Mouse (Mus musculus): Measurements from ENCODE around the gene Cst7. TPM values are rescaled to one million over a fixed set of nuclear protein-coding genes. Genes with fewer than 3 reads are reported as not detected.

The Cst7 gene
- polyA plus RNA-seq, 1 experiment from 2014 or later = 0.28 TPM

Other genes with a start within 250 kb of the Cst7 start
- 1.2 and 1.6 TPM in 2 replicates for gene Gm10130, start 246.7 kb upstream of the Cst7 start, polyA plus RNA-seq (2015; fragmentation: Nextera tagmentation; extraction: Ambion mirVana)
- 13.3 and 14.9 TPM in 2 replicates for gene 3300002I08Rik, start 207.7 kb upstream of the Cst7 start, polyA plus RNA-seq (2015; fragmentation: Nextera tagmentation; extraction: Ambion mirVana)
- gene Zfp442, start 118.9 kb upstream of the Cst7 start, polyA plus RNA-seq (2015; fragmentation: Nextera tagmentation; extraction: Ambion mirVana) = 8.2 and 9.2 TPM in 2 replicates
- gene Zfp345, start 85.3 kb upstream of the Cst7 start, polyA plus RNA-seq (2015; fragmentation: Nextera tagmentation; extraction: Ambion mirVana) = not detected in 2 replicates
- gene Apmap, start 38.2 kb downstream of the Cst7 start, polyA plus RNA-seq (2015; fragmentation: Nextera tagmentation; extraction: Ambion mirVana) = 37.1 and 40.2 TPM in 2 replicates
- 32.9 and 34.1 TPM in 2 replicates for gene Acss1, start 98.1 kb downstream of the Cst7 start, polyA plus RNA-seq (2015; fragmentation: Nextera tagmentation; extraction: Ambion mirVana)
- 0.10 and 0.12 TPM in 2 replicates for gene Vsx1, start 118.9 kb downstream of the Cst7 start, polyA plus RNA-seq (2015; fragmentation: Nextera tagmentation; extraction: Ambion mirVana)
- gene Entpd6, start 178.6 kb downstream of the Cst7 start, polyA plus RNA-seq (2015; fragmentation: Nextera tagmentation; extraction: Ambion mirVana) = 30.9 and 37.3 TPM in 2 replicates
- gene Pygb, start 216.3 kb downstream of the Cst7 start, polyA plus RNA-seq (2015; fragmentation: Nextera tagmentation; extraction: Ambion mirVana) = 81.0 and 84.5 TPM in 2 replicates

Measured in forebrain, embryonic 13.5 days (tissue).